Mouse (Mus musculus) hindbrain, embryonic 16.5 days (tissue): ENCODE results near the gene Dedd2. TPM values are rescaled to one million over a fixed set of nuclear protein-coding genes. Genes with fewer than 3 reads are reported as not detected.

Experiments
- ATAC-seq: fragments of 200-750 bp; cut with Nextera tagmentation; 2 replicates; pipeline ENCODE4 v1.8.0; 2017; ENCODE audit warnings: moderate TSS enrichment, moderate library complexity
- H3K27ac ChIP-seq: fragments of 300-500 bp; sonication (generic); 2 replicates; pipeline ENCODE4 v1.5.1; 2014; ENCODE audit warnings: low read depth, mild to moderate bottlenecking, control low read depth, low read length, moderate library complexity
- H3K27me3 ChIP-seq: fragments of 300-500 bp; sonication (generic); replicated peaks from 2 replicates; pipeline ENCODE4 v1.6.1; 2014; ENCODE audit warnings: low read length; ENCODE audit not compliant: control insufficient read depth, insufficient read depth
- H3K36me3 ChIP-seq: fragments of 300-500 bp; sonication (generic); 2 replicates; pipeline ENCODE4 v1.6.1; 2014; ENCODE audit warnings: mild to moderate bottlenecking, low read length, moderate library complexity, mixed read lengths; ENCODE audit not compliant: control insufficient read depth, insufficient read depth
- H3K4me1 ChIP-seq: fragments of 300-500 bp; sonication (generic); 2 replicates; pipeline ENCODE4 v1.6.1; 2014; ENCODE audit warnings: low read depth, low read length; ENCODE audit not compliant: control insufficient read depth, insufficient read depth
- H3K4me2 ChIP-seq: fragments of 300-500 bp; sonication (generic); 2 replicates; pipeline ENCODE4 v1.6.1; 2014; ENCODE audit warnings: mild to moderate bottlenecking, low read length, control low read depth, moderate library complexity
- H3K4me3 ChIP-seq: fragments of 300-500 bp; sonication (generic); 2 replicates; pipeline ENCODE4 v1.5.1; 2014; ENCODE audit warnings: mild to moderate bottlenecking, low read length, control low read depth, moderate library complexity
- H3K9ac ChIP-seq: fragments of 300-500 bp; sonication (generic); 2 replicates; pipeline ENCODE4 v1.6.1; 2014; ENCODE audit warnings: low read depth, mild to moderate bottlenecking, control low read depth, low read length, moderate library complexity
- H3K9me3 ChIP-seq: fragments of 300-500 bp; sonication (generic); 2 replicates; pipeline ENCODE4 v1.6.1; 2014; ENCODE audit warnings: mild to moderate bottlenecking, low read length, moderate library complexity; ENCODE audit not compliant: control insufficient read depth
- WGBS: fragments of 180-500 bp; shearing (Covaris S2); extraction: QIAGEN DNeasy Blood & Tissue Kit; methylation state at CpG from one replicate; pipeline ENCODE4 v1.1.7; 2014; 5-methylcytosine and 5-hydroxymethylcytosine counted together
- polyA plus RNA-seq: library from polyadenylated mRNA; unstranded; fragments of >200 nt; fragmentation: Nextera tagmentation; extraction: Ambion mirVana; gene quantifications from 2 replicates; pipeline ENCODE4 v1.2.1, GENCODE M21; 2015

Dedd2 gene
- polyA plus RNA-seq, 1 experiment from 2014 or later = 14.8 TPM

- no peaks in the 10 kb centered on the region for H3K4me1 ChIP-seq
- no peak overlapping the region for H3K9ac ChIP-seq
- 73% methylated on average over 3 of the region's 3 CpGs for WGBS
- no peak overlapping the region for H3K4me2 ChIP-seq
- no peaks in the 10 kb centered on the region for H3K27me3 ChIP-seq
- H3K36me3 ChIP-seq = peaks cover 11% of the 10 kb centered on the region
- ATAC-seq = no peak
- H3K4me3 ChIP-seq = no peak overlapping the region
- H3K27ac ChIP-seq = no peak overlapping the region
- H3K9me3 ChIP-seq = no peaks in the 10 kb centered on the region
Measured at GRCm38 (mm10) chr7:25209161-25209622, 11.2 kb downstream of the Dedd2 start.

GRCm38 (mm10) chr7:25206094-25206830 lies 14.2 kb downstream of the Dedd2 start:
- ATAC-seq = no peak
- Histone ChIP-seq H3K4me3 (no peak overlapping the region), H3K9me3 (no peaks in the 10 kb centered on the region), H3K27me3 (no peaks in the 10 kb centered on the region), H3K36me3 (peaks cover 26% of the 10 kb centered on the region), H3K27ac (no peak overlapping the region), H3K4me2 (no peak overlapping the region), H3K4me1 (no peaks in the 10 kb centered on the region), H3K9ac (no peak overlapping the region)
- WGBS = 89% methylated on average over 16 of the region's 16 CpGs

- Histone ChIP-seq H3K27ac (no peak overlapping the region), H3K27me3 (no peaks in the 10 kb centered on the region), H3K36me3 (peaks cover 23% of the 10 kb centered on the region), H3K9ac (no peak overlapping the region), H3K9me3 (no peaks in the 10 kb centered on the region), H3K4me1 (no peaks in the 10 kb centered on the region), H3K4me3 (no peak overlapping the region), H3K4me2 (no peak overlapping the region)
- no peak for ATAC-seq
- 86% methylated on average over 16 of the region's 16 CpGs for WGBS
Measured at GRCm38 (mm10) chr7:25205355-25206093, 14.9 kb downstream of the Dedd2 start.

GRCm38 (mm10) chr7:25203624-25204023 lies 16.8 kb downstream of the Dedd2 start:
- peaks cover 17% of the 10 kb centered on the region for H3K36me3 ChIP-seq
- H3K4me2 ChIP-seq = no peak overlapping the region
- H3K9me3 ChIP-seq = peaks cover 2% of the 10 kb centered on the region; the same call in 1 of the 2 replicates
- H3K4me1 ChIP-seq = no peaks in the 10 kb centered on the region
- H3K4me3 ChIP-seq = no peak overlapping the region
- 92% methylated on average over 20 of the region's 20 CpGs for WGBS
- H3K27me3 ChIP-seq = no peaks in the 10 kb centered on the region
- no peak for ATAC-seq
- H3K27ac ChIP-seq = no peak overlapping the region
- H3K9ac ChIP-seq = no peak overlapping the region

- Histone ChIP-seq H3K36me3 (0 out of 2 replicates have a peak, but pooled peaks cover 6% of the 10 kb centered on the region), H3K9me3 (peaks cover 2% of the 10 kb centered on the region; the same call in 1 of the 2 replicates), H3K27me3 (no peaks in the 10 kb centered on the region), H3K27ac (no peak overlapping the region), H3K4me3 (no peak overlapping the region), H3K4me1 (no peaks in the 10 kb centered on the region), H3K4me2 (no peak overlapping the region), H3K9ac (no peak overlapping the region)
- ATAC-seq = no peak
- WGBS = 67% methylated on average over 10 of the region's 10 CpGs
Measured at GRCm38 (mm10) chr7:25197384-25198018, 22.9 kb downstream of the Dedd2 start.

- H3K4me2 ChIP-seq = no peak overlapping the region
- no peaks in the 10 kb centered on the region for H3K27me3 ChIP-seq
- WGBS = 83% methylated on average over 9 of the region's 9 CpGs
- no peak overlapping the region for H3K27ac ChIP-seq
- H3K4me3 ChIP-seq = no peak overlapping the region
- H3K9ac ChIP-seq = no peak overlapping the region
- ATAC-seq = no peak
- H3K4me1 ChIP-seq = no peaks in the 10 kb centered on the region
- 0 out of 2 replicates have a peak, but pooled peaks cover 3% of the 10 kb centered on the region for H3K36me3 ChIP-seq
- H3K9me3 ChIP-seq = peaks cover 2% of the 10 kb centered on the region; the same call in 1 of the 2 replicates
Measured at GRCm38 (mm10) chr7:25196107-25196506, 24.3 kb downstream of the Dedd2 start.

GRCm38 (mm10) chr7:25195148-25195547 lies 25.3 kb downstream of the Dedd2 start:
- Histone ChIP-seq H3K9ac (no peak overlapping the region), H3K27ac (no peak overlapping the region), H3K27me3 (no peaks in the 10 kb centered on the region), H3K4me3 (no peak overlapping the region), H3K4me1 (no peaks in the 10 kb centered on the region), H3K36me3 (0 out of 2 replicates have a peak, but pooled peaks cover 3% of the 10 kb centered on the region), H3K9me3 (peaks cover 2% of the 10 kb centered on the region; the same call in 1 of the 2 replicates), H3K4me2 (no peak overlapping the region)
- ATAC-seq = no peak
- 71% methylated on average over 3 of the region's 3 CpGs for WGBS

- 0 out of 2 replicates have a peak, but pooled peaks have one; percentile 53 for ATAC-seq
Measured at GRCm38 (mm10) chr7:25192110-25192509, 28.3 kb downstream of the Dedd2 start.

GRCm38 (mm10) chr7:25190806-25191205 lies 29.6 kb downstream of the Dedd2 start:
- Histone ChIP-seq H3K27me3 (no peaks in the 10 kb centered on the region), H3K27ac (no peak overlapping the region), H3K4me2 (no peak overlapping the region), H3K9ac (no peak overlapping the region), H3K4me3 (no peak overlapping the region), H3K36me3 (no peaks in the 10 kb centered on the region), H3K9me3 (no peaks in the 10 kb centered on the region), H3K4me1 (no peaks in the 10 kb centered on the region)
- ATAC-seq = no peak
- 86% methylated on average over 11 of the region's 11 CpGs for WGBS

More at GRCm38 (mm10) chr7:25192110-25192509, 28.3 kb downstream of the Dedd2 start:
- no peak overlapping the region for H3K27ac ChIP-seq
- H3K9me3 ChIP-seq = no peaks in the 10 kb centered on the region
- H3K4me1 ChIP-seq = no peaks in the 10 kb centered on the region
- no peak overlapping the region for H3K9ac ChIP-seq
- H3K4me3 ChIP-seq = no peak overlapping the region
- H3K36me3 ChIP-seq = no peaks in the 10 kb centered on the region
- 71% methylated on average over 8 of the region's 8 CpGs for WGBS
- H3K27me3 ChIP-seq = no peaks in the 10 kb centered on the region
- no peak overlapping the region for H3K4me2 ChIP-seq
